Mouse (Mus musculus): ENCODE measurements around the gene Pisd. TPM values are rescaled to one million over a fixed set of nuclear protein-coding genes. Genes with fewer than 3 reads are reported as not detected.
A peak's percentile ranks its signal among the peaks of the same experiment; 100 is the strongest.
"Not testable (repeated sequence)": the region's sequence is repeated elsewhere in the genome, so short reads cannot be mapped to it uniquely, and the experiment has no call there.

The Pisd gene
- polyA plus RNA-seq, 1 experiment from 2014 or later: 63.1 TPM

- 92% methylated on average over 8 of the region's 8 CpGs for WGBS
- H3K4me1 ChIP-seq (replicated peaks; ENCODE audit: control insufficient read depth, insufficient read depth, low read length): no peaks in the 10 kb centered on the region
- no peaks in the 10 kb centered on the region for H3K9me3 ChIP-seq (ENCODE audit: control insufficient read depth, low read length)
- DNase-seq (ENCODE audit: low spot score): no peak
- no peak overlapping the region for H3K9ac ChIP-seq (ENCODE audit: low read length)
- no peak overlapping the region for H3K27ac ChIP-seq (ENCODE audit: low read depth, low read length)
- no peak overlapping the region for H3K4me3 ChIP-seq (ENCODE audit: low read depth, low read length)
- H3K4me2 ChIP-seq (ENCODE audit: low read depth, low read length, severe bottlenecking): no peak overlapping the region
- no peaks in the 10 kb centered on the region for H3K36me3 ChIP-seq (ENCODE audit: control insufficient read depth, insufficient read depth, low read length)
- ATAC-seq (replicated peaks; ENCODE audit: low FRiP score): no peak
- H3K27me3 ChIP-seq (ENCODE audit: control insufficient read depth, insufficient read depth, low read length): no peaks in the 10 kb centered on the region
These were observed 29.3 kb downstream of the Pisd start for GRCm38 (mm10) chr5:32756141-32756540.

GRCm38 (mm10) chr5:32751736-32752135, 33.7 kb downstream of the Pisd start:
- no peak overlapping the region for H3K9ac ChIP-seq (ENCODE audit: low read length)
- DNase-seq (ENCODE audit: low spot score): no peak
- no peaks in the 10 kb centered on the region for H3K27me3 ChIP-seq (ENCODE audit: control insufficient read depth, insufficient read depth, low read length)
- H3K4me2 ChIP-seq (ENCODE audit: low read depth, low read length, severe bottlenecking): no peak overlapping the region
- no peak overlapping the region for H3K27ac ChIP-seq (ENCODE audit: low read depth, low read length)
- no peak overlapping the region for H3K4me3 ChIP-seq (ENCODE audit: low read depth, low read length)
- H3K36me3 ChIP-seq (ENCODE audit: control insufficient read depth, insufficient read depth, low read length): no peaks in the 10 kb centered on the region
- 43% methylated on average over 2 of the region's 2 CpGs for WGBS
- ATAC-seq (replicated peaks; ENCODE audit: low FRiP score): no peak
- H3K4me1 ChIP-seq (replicated peaks; ENCODE audit: control insufficient read depth, insufficient read depth, low read length): no peaks in the 10 kb centered on the region
- no peaks in the 10 kb centered on the region for H3K9me3 ChIP-seq (ENCODE audit: control insufficient read depth, low read length)

GRCm38 (mm10) chr5:32748936-32749335, 36.5 kb downstream of the Pisd start:
- Histone ChIP-seq H3K9me3 (ENCODE audit: control insufficient read depth, low read length) (no peaks in the 10 kb centered on the region), H3K4me3 (ENCODE audit: low read depth, low read length) (no peak overlapping the region), H3K27me3 (ENCODE audit: control insufficient read depth, insufficient read depth, low read length) (no peaks in the 10 kb centered on the region), H3K9ac (ENCODE audit: low read length) (no peak overlapping the region), H3K27ac (ENCODE audit: low read depth, low read length) (no peak overlapping the region), H3K4me1 (replicated peaks; ENCODE audit: control insufficient read depth, insufficient read depth, low read length) (peaks cover 4% of the 10 kb centered on the region; the same call in 1 of the 2 replicates), H3K4me2 (ENCODE audit: low read depth, low read length, severe bottlenecking) (no peak overlapping the region), H3K36me3 (ENCODE audit: control insufficient read depth, insufficient read depth, low read length) (no peaks in the 10 kb centered on the region)
- no peak for ATAC-seq (replicated peaks; ENCODE audit: low FRiP score)
- no peak for DNase-seq (ENCODE audit: low spot score)
- 95% methylated on average over 6 of the region's 6 CpGs for WGBS

GRCm38 (mm10) chr5:32747650-32748375, 37.6 kb downstream of the Pisd start:
- no peak for DNase-seq (ENCODE audit: low spot score)
- Histone ChIP-seq H3K4me3 (ENCODE audit: low read depth, low read length) (no peak overlapping the region), H3K27me3 (ENCODE audit: control insufficient read depth, insufficient read depth, low read length) (no peaks in the 10 kb centered on the region), H3K27ac (ENCODE audit: low read depth, low read length) (no peak overlapping the region), H3K36me3 (ENCODE audit: control insufficient read depth, insufficient read depth, low read length) (no peaks in the 10 kb centered on the region), H3K4me2 (ENCODE audit: low read depth, low read length, severe bottlenecking) (no peak overlapping the region), H3K4me1 (replicated peaks; ENCODE audit: control insufficient read depth, insufficient read depth, low read length) (peaks cover 4% of the 10 kb centered on the region; the same call in 1 of the 2 replicates), H3K9me3 (ENCODE audit: control insufficient read depth, low read length) (no peaks in the 10 kb centered on the region), H3K9ac (ENCODE audit: low read length) (no peak overlapping the region)
- ATAC-seq (replicated peaks; ENCODE audit: low FRiP score): no peak
- 71% methylated on average over 6 of the region's 6 CpGs for WGBS

GRCm38 (mm10) chr5:32745705-32746655, 39.5 kb downstream of the Pisd start:
- WGBS: 9% methylated on average over 10 of the region's 10 CpGs
- H3K4me1 ChIP-seq (replicated peaks; ENCODE audit: control insufficient read depth, insufficient read depth, low read length): peaks cover 4% of the 10 kb centered on the region; the same call in 1 of the 2 replicates
- H3K9me3 ChIP-seq (ENCODE audit: control insufficient read depth, low read length): no peaks in the 10 kb centered on the region
- no peaks in the 10 kb centered on the region for H3K27me3 ChIP-seq (ENCODE audit: control insufficient read depth, insufficient read depth, low read length)
- peak overlapping the region; percentile 35; the same call in 1 of the 2 replicates for H3K4me2 ChIP-seq (ENCODE audit: low read depth, low read length, severe bottlenecking)
- no peaks in the 10 kb centered on the region for H3K36me3 ChIP-seq (ENCODE audit: control insufficient read depth, insufficient read depth, low read length)
- H3K4me3 ChIP-seq (ENCODE audit: low read depth, low read length): peak overlapping the region; percentile 9
- no peak overlapping the region for H3K27ac ChIP-seq (ENCODE audit: low read depth, low read length)
- peak overlapping the region; percentile 48 for H3K9ac ChIP-seq (ENCODE audit: low read length)
- ATAC-seq (replicated peaks; ENCODE audit: low FRiP score) (no peak; the same call in 1 of the 2 replicates), DNase-seq (ENCODE audit: low spot score) (no peak)

GRCm38 (mm10) chr5:32742149-32742548, 43.3 kb downstream of the Pisd start:
- H3K27ac ChIP-seq (ENCODE audit: low read depth, low read length): no peak overlapping the region
- no peak overlapping the region for H3K4me2 ChIP-seq (ENCODE audit: low read depth, low read length, severe bottlenecking)
- no peaks in the 10 kb centered on the region for H3K36me3 ChIP-seq (ENCODE audit: control insufficient read depth, insufficient read depth, low read length)
- H3K27me3 ChIP-seq (ENCODE audit: control insufficient read depth, insufficient read depth, low read length): no peaks in the 10 kb centered on the region
- DNase-seq (ENCODE audit: low spot score) (peak; percentile 62), ATAC-seq (replicated peaks; ENCODE audit: low FRiP score) (no peak)
- 48% methylated on average over 9 of the region's 9 CpGs for WGBS
- H3K4me1 ChIP-seq (replicated peaks; ENCODE audit: control insufficient read depth, insufficient read depth, low read length): peaks cover 4% of the 10 kb centered on the region; the same call in 1 of the 2 replicates
- no peak overlapping the region for H3K4me3 ChIP-seq (ENCODE audit: low read depth, low read length)
- no peaks in the 10 kb centered on the region for H3K9me3 ChIP-seq (ENCODE audit: control insufficient read depth, low read length)
- no peak overlapping the region for H3K9ac ChIP-seq (ENCODE audit: low read length)

GRCm38 (mm10) chr5:32741377-32741776, 44.1 kb downstream of the Pisd start:
- not testable (repeated sequence) for H3K4me3 ChIP-seq (ENCODE audit: low read depth, low read length); H3K36me3 ChIP-seq (ENCODE audit: control insufficient read depth, insufficient read depth, low read length); H3K27ac ChIP-seq (ENCODE audit: low read depth, low read length); H3K27me3 ChIP-seq (ENCODE audit: control insufficient read depth, insufficient read depth, low read length); ATAC-seq (replicated peaks; ENCODE audit: low FRiP score); H3K9ac ChIP-seq (ENCODE audit: low read length); H3K9me3 ChIP-seq (ENCODE audit: control insufficient read depth, low read length); H3K4me2 ChIP-seq (ENCODE audit: low read depth, low read length, severe bottlenecking); DNase-seq (ENCODE audit: low spot score); H3K4me1 ChIP-seq (replicated peaks; ENCODE audit: control insufficient read depth, insufficient read depth, low read length)
- WGBS: 73% methylated on average over 4 of the region's 4 CpGs

- H3K4me3 ChIP-seq (ENCODE audit: low read depth, low read length); H3K27me3 ChIP-seq (ENCODE audit: control insufficient read depth, insufficient read depth, low read length); H3K9me3 ChIP-seq (ENCODE audit: control insufficient read depth, low read length); ATAC-seq (replicated peaks; ENCODE audit: low FRiP score); H3K4me2 ChIP-seq (ENCODE audit: low read depth, low read length, severe bottlenecking); DNase-seq (ENCODE audit: low spot score); H3K9ac ChIP-seq (ENCODE audit: low read length); H3K27ac ChIP-seq (ENCODE audit: low read depth, low read length); H3K36me3 ChIP-seq (ENCODE audit: control insufficient read depth, insufficient read depth, low read length); H3K4me1 ChIP-seq (replicated peaks; ENCODE audit: control insufficient read depth, insufficient read depth, low read length): not testable (repeated sequence)
- WGBS: 91% methylated on average over 8 of the region's 8 CpGs
These were observed 44.6 kb downstream of the Pisd start for GRCm38 (mm10) chr5:32740850-32741249.
